Mouse (Mus musculus) bone marrow, adult 2 months (tissue): ENCODE results near the gene Prkch.

Experiments
- CTCF ChIP-seq: fragments of 200-500 bp; IDR thresholded peaks from 2 replicates; pipeline ENCODE4 v1.5.1; 2011; ENCODE audit warnings: low read length, control low read depth; ENCODE audit not compliant: control insufficient read depth, insufficient read depth
- POLR2A ChIP-seq: fragments of 200-500 bp; IDR thresholded peaks from 2 replicates; pipeline ENCODE4 v1.6.1; 2011; ENCODE audit warnings: low read depth, mild to moderate bottlenecking, control low read depth, low read length, borderline replicate concordance; ENCODE audit not compliant: control insufficient read depth

DNA sequence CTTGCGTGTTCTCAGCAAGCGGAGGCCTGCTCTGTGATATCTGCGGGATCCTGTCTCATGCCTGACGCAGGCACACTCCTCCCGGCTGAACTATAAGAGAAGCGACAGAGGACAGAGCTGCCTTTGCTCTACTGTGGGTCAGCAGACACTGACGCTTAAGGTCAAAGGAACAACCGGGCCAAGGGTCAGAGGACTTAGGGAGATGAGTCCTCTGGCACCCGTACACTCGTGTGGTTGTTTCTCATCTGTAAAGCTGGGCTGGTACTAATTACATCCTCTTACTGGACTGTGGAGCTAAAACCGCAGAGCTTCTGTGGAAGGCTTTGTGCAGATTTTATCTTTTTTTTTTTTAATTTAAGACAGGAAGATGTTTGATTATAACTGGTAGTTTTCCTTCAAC, 46.0 kb downstream of the Prkch start:
- TF ChIP-seq POLR2A (no peak), CTCF (no peak)
